In genomic region chr17:31854770-31855596, GRCm38 (mm10) we compare ENCODE assay signal across 8 mouse cellular contexts. TPM values are rescaled to one million over a fixed set of nuclear protein-coding genes. Genes with fewer than 3 reads are reported as not detected.
A peak's percentile ranks its signal among the peaks of the same experiment; 100 is the strongest.
DNase-seq lines count a peak whose midpoint lies in the region; ATAC-seq lines count a peak whose summit lies in the region.

No protein-coding gene starts in this region.

- peak overlapping the region; percentile 78 for H3K9ac ChIP-seq in embryonic facial prominence, embryonic 11.5 days (replicated peaks; ENCODE audit: low read length)

- H3K27me3 ChIP-seq in embryonic facial prominence, embryonic 11.5 days (ENCODE audit: control insufficient read depth, insufficient read depth, low read length): no peaks in the 10 kb centered on the region

- under 1% methylated on average over 53 of the region's 73 CpGs for whole genome bisulfite sequencing in embryonic facial prominence, embryonic 11.5 days

- DNase-seq in cerebellum, adult 9-11 months: no peak
- peak; percentile 59 for DNase-seq in R1 (ENCODE audit: low read depth, low spot score)
- DNase-seq in embryonic facial prominence, embryonic 11.5 days (ENCODE audit: low spot score): peak; percentile 51
- peak; percentile 65 to 70 for DNase-seq in heart, postnatal 10 days
- DNase-seq in layer of hippocampus, adult 9-11 months: peak; percentile 20
- peak; percentile 62 to 66 for DNase-seq in spleen, postnatal 10 days (ENCODE audit: low spot score in 2 of 2)

- H3K27ac ChIP-seq in embryonic facial prominence, embryonic 11.5 days (replicated peaks; ENCODE audit: low read depth, low read length): peak overlapping the region; percentile 52

- ATAC-seq in cerebellum, adult (ENCODE audit: insufficient number of reproducible peaks, low FRiP score, low TSS enrichment): peak; percentile 51
- ATAC-seq in embryonic facial prominence, embryonic 11.5 days (replicated peaks; ENCODE audit: insufficient number of reproducible peaks, low FRiP score, low TSS enrichment, low read depth): peak; percentile 65
- peak; percentile 23 for ATAC-seq in megakaryocyte, adult 5-6 weeks (ENCODE audit: poor library complexity, severe bottlenecking)

- no peaks in the 10 kb centered on the region for H3K36me3 ChIP-seq in embryonic facial prominence, embryonic 11.5 days (replicated peaks; ENCODE audit: control insufficient read depth, insufficient read depth, low read depth, low read length)

- H3K9me3 ChIP-seq in embryonic facial prominence, embryonic 11.5 days (replicated peaks; ENCODE audit: control insufficient read depth, low read length): no peaks in the 10 kb centered on the region

- intact Hi-C loops in heart, postnatal 10 days (cut with DNase I): loop anchor here (1.0 to 2.0 kb wide), 3 partner anchors 64 to 170 kb away; no protein-coding TSS in a partner anchor

- peak overlapping the region; percentile 81 for H3K4me3 ChIP-seq in embryonic facial prominence, embryonic 11.5 days (ENCODE audit: low read depth, low read length)

- H3K4me2 ChIP-seq in embryonic facial prominence, embryonic 11.5 days (ENCODE audit: low read depth, low read length): peak overlapping the region; percentile 92

- H3K4me1 ChIP-seq in embryonic facial prominence, embryonic 11.5 days (ENCODE audit: control insufficient read depth, insufficient read depth, low read length): no peaks in the 10 kb centered on the region

RNA-seq across cellular contexts. Expression of gene Sik1, which starts 0.6 kb away (rescaled TPM):
- polyA plus RNA-seq in embryonic facial prominence, embryonic 11.5 days (2014; fragmentation: Nextera tagmentation; extraction: Ambion mirVana): 10.5 and 14.0 TPM in 2 replicates
- total RNA-seq in heart, postnatal 10 days (2021): 10 to 100 TPM; 33.6 to 45.9 TPM
- total RNA-seq in megakaryocyte, adult 5-6 weeks (2015): 29.9 and 37.6 TPM in 2 replicates
- total RNA-seq in megakaryocyte, adult 5-6 weeks (2017): 30.6 and 31.2 TPM in 2 replicates
